Mouse (Mus musculus): Measurements from ENCODE around the gene Crebrf.

Crebrf gene

GRCm38 (mm10) chr17:26778430-26779100, 63.1 kb downstream of the Crebrf start:
- no peak for DNase-seq (ENCODE audit: low spot score)

GRCm38 (mm10) chr17:26779471-26779870, 64.0 kb downstream of the Crebrf start:
- no peak for DNase-seq (ENCODE audit: low spot score)

GRCm38 (mm10) chr17:26780750-26781571, 65.5 kb downstream of the Crebrf start, which contains the start of gene Bnip1:
Bnip1 (plus strand) TSS chr17:26781066.
- peak; percentile 89 for DNase-seq (ENCODE audit: low spot score)

GRCm38 (mm10) chr17:26781610-26782043, 66.2 kb downstream of the Crebrf start:
- no peak for DNase-seq (ENCODE audit: low spot score)

- no peak for DNase-seq (ENCODE audit: low spot score)
Measured at GRCm38 (mm10) chr17:26784525-26784924, 69.1 kb downstream of the Crebrf start.

- no peak for DNase-seq (ENCODE audit: low spot score)
Measured at GRCm38 (mm10) chr17:26786586-26786985, 71.1 kb downstream of the Crebrf start.

GRCm38 (mm10) chr17:26788986-26789385, 73.5 kb downstream of the Crebrf start:
- DNase-seq (ENCODE audit: low spot score): no peak

- DNase-seq (ENCODE audit: low spot score): no peak
Measured at GRCm38 (mm10) chr17:26789460-26790268, 74.2 kb downstream of the Crebrf start.

GRCm38 (mm10) chr17:26790269-26791214, 75.1 kb downstream of the Crebrf start:
- DNase-seq (ENCODE audit: low spot score): no peak

GRCm38 (mm10) chr17:26791580-26791979, 76.1 kb downstream of the Crebrf start:
- DNase-seq (ENCODE audit: low spot score): no peak

- no peak for DNase-seq (ENCODE audit: low spot score)
Measured at GRCm38 (mm10) chr17:26792096-26792495, 76.6 kb downstream of the Crebrf start.

GRCm38 (mm10) chr17:26793068-26793765, 77.8 kb downstream of the Crebrf start:
- DNase-seq (ENCODE audit: low spot score): no peak

GRCm38 (mm10) chr17:26794744-26795143, 79.3 kb downstream of the Crebrf start:
- peak; percentile 71 for DNase-seq (ENCODE audit: low spot score)

- no peak for DNase-seq (ENCODE audit: low spot score)
Measured at GRCm38 (mm10) chr17:26795386-26795785, 79.9 kb downstream of the Crebrf start.

GRCm38 (mm10) chr17:26797379-26798128, 82.1 kb downstream of the Crebrf start:
- DNase-seq (ENCODE audit: low spot score): no peak

GRCm38 (mm10) chr17:26802886-26803285, 87.4 kb downstream of the Crebrf start:
- DNase-seq (ENCODE audit: low spot score): no peak

GRCm38 (mm10) chr17:26812607-26813006, 97.2 kb downstream of the Crebrf start:
- no peak for DNase-seq (ENCODE audit: low spot score)

- no peak for DNase-seq (ENCODE audit: low spot score)
Measured at GRCm38 (mm10) chr17:26813497-26813896, 98.0 kb downstream of the Crebrf start.

- no peak for DNase-seq (ENCODE audit: low spot score)
Measured at GRCm38 (mm10) chr17:26816810-26817209, 101.4 kb downstream of the Crebrf start.

- no peak for DNase-seq (ENCODE audit: low spot score)
Measured at GRCm38 (mm10) chr17:26817776-26818175, 102.3 kb downstream of the Crebrf start.

All from embryo, embryonic 10.5 days (tissue).